Mouse (Mus musculus) gastrocnemius, postnatal 25 days (tissue): ENCODE measurements at regions not wholly inside any gene's neighbourhood (a gene's known extent, or its start where the extent isn't known, plus 50 kb on each side); places are given as distances from the start of the nearest gene placed in this dataset.
A peak's percentile ranks its signal among the peaks of the same experiment; 100 is the strongest.

Source experiments
- DNase-seq: peaks from one replicate; pipeline ENCODE4 v3.0.0; 2022

DNA sequence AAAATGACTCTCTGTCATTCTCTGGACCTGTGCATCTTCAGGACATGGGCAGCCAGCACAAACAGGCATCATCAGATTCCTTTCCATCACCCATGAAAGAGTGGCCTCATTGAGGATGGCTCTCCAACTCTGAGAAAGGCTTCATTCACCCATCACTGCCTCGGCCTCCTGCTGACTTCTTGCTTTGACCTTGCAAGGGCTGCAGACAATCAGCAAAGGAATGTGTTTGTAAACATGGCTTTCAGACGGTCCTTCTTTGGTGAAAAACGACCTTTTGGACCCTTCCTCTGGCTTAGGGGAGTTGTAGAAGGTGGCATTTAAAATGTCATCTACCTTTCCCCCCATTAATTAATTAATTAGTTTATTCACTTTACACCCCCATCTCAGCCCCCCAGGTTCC is 134.3 kb downstream of the Moxd1 start:
- no peak for DNase-seq

DNA sequence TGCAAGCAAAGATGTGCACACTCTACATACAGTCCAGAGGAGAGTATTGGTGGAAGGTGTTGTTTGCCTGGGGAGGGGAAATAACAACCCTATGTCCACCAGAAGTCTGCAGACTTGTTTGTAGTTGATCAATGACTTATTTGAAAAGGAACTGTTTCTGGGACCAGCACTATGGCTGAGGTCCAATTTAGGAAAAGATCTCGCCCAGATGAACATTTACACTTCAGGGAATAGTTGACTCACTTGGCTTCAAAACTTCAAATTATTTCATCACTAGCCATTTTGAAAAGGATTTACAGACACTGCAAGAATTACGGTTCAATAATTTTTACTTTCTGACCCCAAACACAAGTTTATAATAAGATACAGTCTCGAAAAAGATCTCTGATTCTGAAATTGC is 138.1 kb downstream of the Moxd1 start:
- DNase-seq = no peak

DNA sequence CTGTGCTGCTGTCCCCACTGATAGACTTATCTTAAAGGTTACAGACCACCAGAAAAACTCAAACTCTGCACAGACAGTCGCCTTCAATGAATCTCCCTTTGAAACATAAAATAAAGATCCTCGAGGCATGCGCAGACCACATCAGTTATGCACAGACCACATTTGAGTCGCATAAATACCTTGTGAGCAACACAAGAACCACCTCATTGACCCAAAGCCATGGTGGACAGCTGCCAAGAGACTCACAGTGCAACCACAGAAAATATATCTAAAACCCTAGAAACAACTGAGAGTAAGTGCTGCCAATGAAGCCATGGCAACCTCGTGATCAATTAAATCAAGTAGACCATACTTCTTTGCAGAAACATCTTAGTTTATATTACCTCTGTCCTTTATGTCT is 142.1 kb downstream of the Moxd1 start:
- DNase-seq = no peak

DNA sequence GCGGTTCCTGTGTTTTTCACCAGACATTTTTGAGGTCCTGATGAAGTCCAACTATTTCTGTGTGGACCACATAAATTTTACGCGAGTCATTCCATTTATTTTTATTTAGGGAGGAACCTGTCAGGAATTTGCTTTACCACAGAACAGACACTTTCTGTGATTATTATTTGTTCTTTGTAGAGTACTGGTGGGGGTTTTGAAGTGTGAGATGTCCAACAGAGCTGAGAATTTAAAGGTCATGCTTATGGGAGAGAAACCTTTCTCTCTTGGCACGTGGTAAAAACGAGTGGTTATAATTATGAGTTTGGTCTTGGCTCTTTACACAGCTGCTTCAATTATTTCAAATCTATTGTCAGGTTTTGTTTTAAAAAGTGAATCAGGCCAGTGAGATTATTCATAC is 143.7 kb downstream of the Moxd1 start:
- no peak for DNase-seq

DNA sequence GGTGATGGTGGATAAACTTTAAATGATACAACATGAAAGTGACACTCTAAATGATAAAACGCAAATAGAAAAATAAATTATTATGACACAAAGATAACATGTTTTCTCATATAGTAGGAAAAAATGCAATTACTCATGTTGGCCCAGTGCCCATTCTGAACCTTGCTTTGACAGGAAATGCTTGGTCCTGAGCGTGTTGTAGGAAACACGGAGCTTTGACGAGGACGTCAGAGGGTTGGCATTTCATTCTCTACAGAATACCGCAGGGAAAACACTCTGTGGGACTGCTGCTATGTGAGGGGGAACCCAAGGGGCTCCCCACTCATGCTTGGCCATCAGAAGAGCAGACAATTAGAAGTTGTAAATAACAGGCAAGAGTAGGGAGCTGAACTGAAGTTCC is 150.6 kb downstream of the Moxd1 start:
- no peak for DNase-seq

DNA sequence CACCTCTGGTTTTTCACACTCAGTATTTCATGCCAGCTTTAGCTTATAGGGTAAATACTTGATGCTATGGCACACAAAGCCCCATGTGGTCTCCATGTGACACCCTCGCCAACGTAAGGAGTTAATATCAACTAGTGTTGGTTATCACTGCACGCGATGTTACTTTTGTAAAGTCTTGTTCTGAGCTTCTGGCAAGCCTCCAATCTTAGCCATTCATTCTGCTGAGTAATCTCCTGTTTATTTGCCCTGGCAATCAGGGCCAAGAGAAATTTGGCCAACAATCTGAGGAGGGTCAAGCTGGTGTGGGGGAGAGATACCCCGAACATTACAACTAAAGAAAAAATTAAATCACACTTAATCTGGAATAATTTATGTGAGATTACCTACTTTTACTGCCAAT is 156.0 kb downstream of the Moxd1 start:
- DNase-seq = no peak

DNA sequence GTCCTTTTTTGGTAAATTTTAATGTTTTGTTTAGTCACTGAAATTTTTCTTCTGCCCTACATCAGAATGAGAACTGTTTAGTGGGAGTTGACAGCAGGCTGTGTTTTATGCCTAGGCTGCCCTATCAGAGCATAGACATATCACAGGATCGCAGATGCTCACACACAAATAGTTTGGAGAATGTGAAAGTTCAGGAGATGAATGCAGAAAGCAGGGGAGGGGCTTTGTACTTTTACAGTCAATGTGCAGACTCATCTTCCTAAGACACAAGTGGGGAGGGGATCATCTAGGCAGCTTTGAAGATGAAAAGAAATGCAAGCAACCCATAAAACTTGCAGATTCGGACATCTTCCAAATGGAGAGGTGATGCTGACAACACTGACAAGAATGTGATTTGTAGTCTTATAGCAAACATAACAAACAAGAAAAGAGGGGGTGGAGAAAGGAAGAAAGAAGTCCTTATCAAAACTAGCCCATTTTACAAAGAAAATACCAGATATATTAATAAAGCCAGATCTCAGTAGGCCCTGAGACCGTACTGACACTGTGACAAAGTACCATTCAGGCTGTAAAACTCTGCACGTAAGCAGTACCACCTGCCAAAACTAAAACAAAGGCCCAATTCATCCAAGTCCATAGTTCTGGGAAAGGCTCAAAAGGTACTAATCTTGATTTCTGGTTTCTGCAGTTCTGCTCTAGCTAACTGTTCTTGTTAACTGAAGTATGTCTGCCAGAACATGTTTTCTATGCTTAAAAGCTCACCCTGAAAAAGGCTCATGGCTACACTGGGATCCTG is 157.4 kb downstream of the Moxd1 start:
- DNase-seq = no peak

DNA sequence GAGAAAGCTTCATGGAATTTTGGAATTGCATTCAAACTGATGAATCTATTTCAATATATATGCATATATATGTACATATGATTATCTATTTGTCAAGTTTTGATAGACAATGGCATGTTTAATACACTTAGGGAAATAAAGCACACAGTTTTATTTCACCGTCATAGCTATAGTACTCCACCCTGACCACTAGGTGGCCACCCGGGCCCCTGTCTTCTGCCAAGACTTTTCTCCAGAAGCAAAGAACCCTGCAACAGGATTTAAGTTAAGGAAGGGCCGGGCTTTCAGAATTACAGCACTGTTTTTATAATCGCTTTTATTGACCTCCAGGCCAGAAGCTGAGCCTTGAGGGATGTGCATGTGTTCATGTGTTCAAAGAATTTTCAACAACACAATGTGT is 158.6 kb downstream of the Moxd1 start:
- peak; percentile 17 for DNase-seq

DNA sequence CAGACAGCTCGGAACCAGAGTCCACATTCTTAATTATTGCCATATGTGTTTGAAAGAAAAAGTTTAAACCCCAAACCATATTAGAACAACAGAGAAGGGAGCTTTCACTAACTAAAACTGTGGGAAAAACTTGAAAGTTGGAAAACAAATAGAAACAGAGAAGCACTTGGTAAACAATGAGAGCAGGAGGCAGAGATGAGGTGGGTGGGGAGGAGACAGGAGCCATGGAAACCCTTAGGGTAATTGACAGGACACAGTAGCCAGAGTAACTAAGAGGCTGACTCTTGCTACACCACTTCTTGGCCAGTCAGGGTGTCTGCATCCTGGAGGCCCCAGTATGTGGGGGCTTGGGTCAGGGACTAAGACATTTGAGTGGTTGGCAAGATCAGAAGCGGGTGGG is 160.7 kb downstream of the Moxd1 start:
- DNase-seq = peak; percentile 38

DNA sequence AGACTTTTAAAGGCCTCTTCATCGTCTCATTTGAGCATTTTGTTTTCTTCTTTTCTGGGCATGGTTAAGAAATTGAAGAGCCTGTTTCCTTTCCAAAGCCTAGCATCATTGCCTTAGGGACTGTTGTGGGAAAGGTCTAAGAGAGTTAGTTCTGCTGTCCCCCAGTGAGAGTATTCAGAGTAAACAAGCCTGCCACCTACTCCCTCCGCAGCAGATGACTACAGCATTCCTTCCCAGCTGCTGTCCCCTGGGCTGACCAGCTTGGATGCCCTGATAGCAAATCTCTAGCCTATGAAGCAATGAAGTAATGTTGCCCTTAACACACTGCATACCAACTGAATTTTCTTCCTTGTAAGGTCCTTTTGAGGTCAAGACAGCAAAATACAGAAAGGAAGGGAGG is 164.9 kb downstream of the Moxd1 start:
- peak; percentile 55 for DNase-seq

DNA sequence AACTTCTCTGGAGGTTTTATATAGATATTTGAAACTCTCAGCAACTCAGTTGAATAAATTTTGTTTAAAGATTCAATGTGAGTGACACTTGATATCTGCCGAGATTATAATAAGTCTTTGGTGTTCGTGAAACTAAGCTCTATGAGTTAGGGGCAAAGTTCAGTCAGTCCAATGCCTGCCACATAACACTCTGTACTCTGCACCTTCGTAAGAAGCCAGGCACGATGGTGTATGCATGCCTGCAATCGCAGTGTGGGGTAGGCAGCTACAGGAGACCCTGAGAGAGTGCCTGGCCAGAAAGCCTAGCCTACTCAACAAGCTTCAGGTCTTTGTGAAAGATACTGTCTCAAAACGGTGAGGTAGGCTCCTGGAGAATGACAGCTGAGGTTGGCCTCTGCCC is 167.7 kb downstream of the Moxd1 start:
- DNase-seq = no peak

DNA sequence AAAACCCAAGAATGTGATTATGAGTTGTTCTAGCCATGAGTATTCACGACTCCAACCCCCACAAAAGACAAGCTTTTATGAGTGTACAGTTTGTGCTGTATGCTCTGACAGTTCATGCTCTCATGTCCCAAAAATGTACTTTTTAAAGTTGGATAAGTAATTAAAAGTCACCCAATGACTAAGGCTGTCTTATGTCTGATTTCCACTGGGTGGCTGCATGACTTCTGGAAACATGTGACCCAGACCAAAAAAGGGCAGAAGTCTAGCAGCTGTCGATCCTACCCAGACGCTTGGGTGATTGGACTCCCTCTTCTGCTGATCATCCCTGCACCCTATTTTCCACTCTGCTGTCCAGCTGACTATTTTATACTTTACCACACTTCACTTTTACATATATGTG is 168.7 kb downstream of the Moxd1 start:
- DNase-seq = peak; percentile 27

DNA sequence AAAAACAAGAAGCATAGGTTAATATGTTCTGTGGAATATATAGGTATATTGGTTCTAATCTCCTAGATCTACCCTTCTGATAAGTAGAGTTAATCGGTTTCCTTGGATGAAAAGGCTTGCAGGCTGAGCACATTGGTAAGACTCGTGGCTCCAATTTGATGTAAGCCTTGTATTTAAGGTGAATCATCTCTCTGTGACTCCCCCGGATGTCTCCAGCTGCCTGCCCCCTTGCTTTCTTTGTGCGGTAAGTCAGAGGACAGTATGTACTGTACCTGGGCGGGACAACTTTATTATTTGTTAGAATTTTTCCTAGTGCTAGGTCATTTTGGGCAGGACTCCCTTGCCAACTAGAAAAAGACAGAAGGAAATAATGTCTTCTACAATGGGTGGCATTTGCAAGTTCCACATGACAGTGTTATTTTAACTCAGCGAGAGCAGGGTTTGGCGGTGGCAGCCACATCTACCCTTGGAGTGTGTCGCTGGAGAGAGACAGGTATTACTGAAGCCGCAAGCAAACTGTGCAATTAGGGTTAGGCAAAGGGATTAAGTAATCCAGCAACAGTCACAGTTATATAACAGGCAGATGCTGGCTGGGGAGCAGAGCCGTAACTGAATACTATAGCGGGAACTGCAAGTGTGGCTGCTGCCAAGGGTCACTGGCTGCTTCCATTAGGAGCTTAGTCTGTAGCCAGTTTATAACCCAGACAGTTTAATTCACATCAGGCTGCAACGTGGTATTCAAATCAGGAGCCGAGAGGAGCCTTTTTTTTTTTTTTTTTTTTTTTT is 172.9 kb downstream of the Moxd1 start:
- peak; percentile 84 for DNase-seq

DNA sequence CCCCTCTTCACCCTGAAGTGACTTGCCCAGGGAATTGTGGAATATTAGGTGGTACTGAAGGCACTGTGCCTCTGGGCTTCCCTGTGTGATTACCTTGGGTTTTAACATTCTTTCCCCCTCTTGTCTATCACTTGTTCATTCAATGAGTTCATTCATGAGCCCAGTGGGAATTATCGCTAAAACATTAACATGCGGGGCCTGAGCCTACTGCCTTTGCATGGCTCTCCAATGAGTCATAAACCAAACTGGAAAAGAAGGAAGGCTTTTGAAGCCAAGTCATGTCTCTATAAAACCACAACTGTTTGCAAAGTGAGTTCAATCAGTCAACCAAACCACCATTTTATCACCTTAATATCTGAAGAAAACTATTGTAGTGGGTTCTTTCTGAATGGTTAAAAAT is 173.8 kb downstream of the Moxd1 start:
- DNase-seq = no peak

DNA sequence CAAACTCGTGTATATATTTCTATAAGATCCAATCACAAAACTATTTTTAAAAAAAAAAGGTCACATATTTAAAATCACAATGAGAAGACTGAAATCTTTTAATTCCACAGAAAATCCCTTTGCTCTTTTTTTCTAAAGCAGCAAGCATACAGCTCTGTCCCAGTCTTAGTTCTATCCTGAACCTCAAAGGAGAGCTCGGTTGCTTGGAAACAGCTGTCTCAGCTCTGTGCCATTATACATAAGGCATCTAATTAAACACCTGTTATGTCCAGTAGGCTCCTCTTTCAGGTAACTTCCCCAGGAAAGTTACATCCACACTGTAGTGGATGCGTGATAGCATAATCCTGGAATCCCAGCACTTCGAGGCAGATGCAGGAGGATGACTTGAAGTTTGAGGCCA is 181.5 kb downstream of the Moxd1 start:
- no peak for DNase-seq

DNA sequence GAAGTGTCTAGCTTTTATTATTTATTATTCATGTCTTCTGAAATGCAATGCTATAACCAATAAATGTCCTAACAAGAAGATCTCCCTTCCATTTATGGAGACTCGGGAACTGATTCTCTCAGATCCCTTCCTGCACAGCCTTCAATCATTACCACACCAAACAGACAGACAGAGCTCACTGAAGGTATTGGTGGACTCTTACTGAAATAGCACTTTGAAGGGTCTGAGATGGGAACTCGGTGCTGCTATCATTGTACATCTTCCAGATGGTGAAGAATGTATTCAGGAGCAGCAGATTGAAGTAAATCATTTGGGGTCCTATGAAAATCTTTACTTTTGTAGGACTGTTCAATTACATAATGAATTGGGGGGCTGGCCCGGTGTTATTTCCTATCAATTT is 183.6 kb downstream of the Moxd1 start:
- no peak for DNase-seq

DNA sequence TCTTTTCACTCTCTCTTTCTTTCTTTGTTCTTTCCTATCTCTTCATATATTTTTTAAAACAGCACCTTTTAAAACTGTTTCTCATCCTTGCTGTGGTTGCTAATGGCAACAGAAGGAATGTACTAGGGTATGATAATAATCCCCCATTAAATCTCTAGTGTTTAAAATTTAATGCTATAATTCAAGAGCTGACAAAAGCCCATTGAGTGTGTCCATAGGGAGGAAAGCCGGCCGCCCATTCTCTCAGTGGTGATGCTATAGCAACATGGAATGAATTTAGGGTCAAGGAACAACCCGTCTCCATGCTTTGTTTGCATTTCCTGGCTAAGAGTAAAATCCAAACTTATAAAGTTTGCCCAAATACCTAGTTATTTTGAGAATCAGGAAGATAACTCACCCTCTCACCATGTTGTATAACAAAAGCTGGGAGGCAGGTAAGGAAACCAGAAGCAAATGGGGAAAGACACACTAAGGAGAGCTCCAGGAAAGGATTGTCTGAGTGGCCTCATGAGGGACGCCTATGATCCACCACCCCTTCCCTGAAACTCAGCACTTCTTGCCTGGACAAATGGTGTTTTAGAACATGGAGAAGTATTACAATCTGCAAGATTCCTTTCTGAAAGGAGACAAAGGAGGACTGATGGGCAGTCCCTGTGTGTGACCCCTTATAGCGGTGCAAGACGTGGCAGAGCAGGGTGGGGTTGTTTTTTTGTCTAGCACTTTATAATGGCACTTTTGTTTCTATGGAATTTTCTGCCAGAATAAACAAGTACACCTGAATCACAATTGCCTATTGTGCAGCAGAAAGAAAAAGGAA is 184.3 kb downstream of the Moxd1 start:
- no peak for DNase-seq

DNA sequence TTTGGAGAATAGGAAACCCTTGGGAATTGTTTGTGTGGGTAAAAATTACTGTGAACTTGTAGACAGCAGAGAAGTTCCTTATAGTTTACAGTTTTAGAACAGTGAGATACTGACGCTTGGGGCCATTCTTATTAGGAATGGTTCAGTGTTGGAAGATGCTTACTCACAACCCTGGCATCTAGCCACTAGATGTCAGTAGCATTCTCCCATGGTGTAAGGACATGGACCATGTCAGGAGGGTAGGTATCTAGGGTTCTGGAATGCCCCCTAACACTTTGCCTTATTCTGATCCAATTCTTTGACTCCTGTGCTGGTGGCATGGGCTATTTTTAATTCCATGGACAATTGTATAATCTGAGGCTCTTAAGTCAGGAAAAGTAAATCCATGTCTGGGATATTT is 185.3 kb upstream of the Ccn2 start:
- DNase-seq = no peak

DNA sequence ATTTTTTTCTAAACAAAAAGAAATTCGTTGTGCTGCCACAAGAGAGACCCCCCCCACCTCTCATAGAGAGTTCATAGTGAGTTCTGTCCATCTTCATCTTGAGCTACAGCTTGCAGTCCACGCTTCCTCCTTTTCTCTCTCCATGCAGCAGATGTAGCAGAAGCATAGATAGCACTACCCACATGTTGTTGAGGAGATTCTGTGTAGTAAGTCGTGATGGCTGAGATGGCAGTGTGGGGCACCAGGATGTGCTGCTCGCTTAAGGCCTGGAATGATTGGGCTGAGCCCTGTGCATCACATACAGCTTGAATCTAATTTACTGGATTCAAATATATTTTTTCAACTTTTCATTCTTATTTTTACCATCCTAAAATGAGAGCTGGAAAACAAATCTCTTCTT is 184.4 kb upstream of the Ccn2 start:
- no peak for DNase-seq

DNA sequence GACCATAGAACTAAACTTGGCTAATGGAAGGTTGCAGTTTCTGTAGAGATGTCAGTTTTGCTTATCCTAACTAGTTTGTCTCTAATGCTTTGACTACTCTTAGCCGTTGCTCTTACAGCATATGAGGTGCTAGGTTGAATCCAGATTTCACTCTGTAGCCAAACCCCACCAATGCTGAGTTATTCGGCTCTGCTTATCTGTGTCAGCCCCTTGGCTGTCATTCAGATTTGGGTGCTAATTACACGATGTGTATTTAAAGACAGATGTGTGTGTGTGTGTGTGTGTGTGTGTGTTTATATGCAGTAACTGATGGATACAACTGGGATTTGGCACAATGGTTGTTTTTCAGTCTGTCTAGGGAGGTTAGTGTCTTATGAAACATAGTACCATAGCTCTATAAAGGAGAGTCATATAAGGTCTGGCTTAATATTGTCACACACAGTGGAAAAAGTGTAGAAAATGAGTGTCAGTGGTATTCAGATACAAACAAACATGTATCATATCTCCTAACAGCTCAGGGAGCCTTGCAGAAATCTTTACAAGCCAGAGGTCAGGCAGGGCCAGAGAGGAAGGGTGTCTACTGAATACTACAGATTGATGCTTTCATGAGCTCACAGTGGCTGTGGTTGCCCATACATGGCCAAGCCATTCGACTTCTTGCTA is 172.6 kb upstream of the Ccn2 start:
- DNase-seq = no peak

DNA sequence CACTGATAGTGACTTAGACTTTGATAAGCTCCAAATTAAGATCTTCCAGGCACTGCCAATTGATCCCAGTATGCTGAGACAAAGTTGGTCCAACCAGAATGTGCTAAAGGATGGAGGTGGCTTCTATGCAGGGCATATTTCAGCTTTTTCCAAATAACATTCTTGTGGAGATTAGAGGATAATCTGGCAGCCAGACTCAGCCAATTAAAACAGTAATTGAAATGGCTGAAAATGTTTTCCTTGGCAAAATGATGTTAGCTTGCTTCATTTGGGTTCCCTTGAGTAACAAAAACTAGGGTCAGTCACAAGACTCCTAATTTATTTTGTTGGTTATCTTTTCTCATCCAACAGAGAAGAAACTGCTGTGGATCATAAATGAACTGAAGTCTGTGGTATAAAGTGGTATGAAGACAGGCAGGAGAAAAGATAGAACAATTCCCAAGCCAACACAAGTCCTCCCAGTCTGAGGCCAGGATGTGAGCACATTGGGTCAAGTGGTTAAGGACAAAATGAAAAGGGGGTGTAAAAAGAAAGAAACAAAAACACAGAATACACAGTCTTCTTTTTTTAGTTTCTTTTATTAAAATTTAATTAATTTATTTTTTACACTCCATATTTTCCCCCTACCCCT is 161.4 kb upstream of the Ccn2 start:
- no peak for DNase-seq

DNA sequence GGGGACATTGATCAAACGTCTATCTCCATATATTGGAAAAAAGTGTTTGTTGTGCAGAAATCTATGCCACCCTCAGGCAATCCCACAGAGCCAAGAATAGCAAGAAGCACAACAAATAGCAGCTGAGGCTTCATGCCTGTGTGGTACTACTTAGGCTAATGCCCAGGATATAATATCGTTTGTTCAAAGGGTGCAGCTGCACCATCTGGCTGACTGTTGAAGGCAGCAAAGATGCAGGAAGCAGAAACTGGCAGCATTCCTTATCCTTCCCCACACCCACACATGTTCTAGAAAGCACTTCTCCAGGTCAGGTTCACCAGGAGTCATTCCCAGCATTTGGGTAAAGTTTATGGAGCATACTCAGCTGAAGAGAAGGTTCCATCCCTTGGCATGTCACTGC is 158.1 kb upstream of the Ccn2 start:
- no peak for DNase-seq
